Mouse (Mus musculus) kidney, adult 10 weeks (tissue): Measurements from ENCODE around the gene Ptchd3. TPM values are rescaled to one million over a fixed set of nuclear protein-coding genes. Genes with fewer than 3 reads are reported as not detected.

Experiments used
- polyA plus RNA-seq: library from polyadenylated mRNA; stranded (reverse); fragments of 350-450 nt; fragmentation: Illumina TruSeq; extraction: RNeasy Lipid Tissue Mini Kit (QIAGEN cat#74804); gene quantifications from one replicate; pipeline ENCODE4 v1.2.3, GENCODE M21; 2014; ENCODE audit warnings: low read depth, low replicate concordance

Ptchd3 gene
- polyA plus RNA-seq, result not detected

DNA sequence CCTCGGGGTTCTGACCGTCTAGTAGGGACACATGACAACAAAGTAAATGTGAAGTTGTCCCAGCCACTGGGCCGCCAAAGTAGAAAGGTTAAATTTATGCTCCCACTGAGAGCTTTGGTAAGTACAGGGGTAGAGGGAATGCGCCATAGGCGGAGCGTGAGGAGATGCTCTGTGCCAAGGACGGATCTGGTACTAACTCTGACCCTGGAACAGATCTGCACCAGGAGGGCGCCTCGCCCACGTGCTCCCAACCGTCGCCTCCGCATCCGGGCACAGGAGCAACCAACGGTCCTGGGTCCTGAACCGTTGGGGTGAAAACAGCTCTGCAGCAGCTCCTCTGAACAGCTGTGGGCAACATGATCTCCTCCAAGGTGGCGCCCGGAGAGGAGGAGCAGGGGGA, at the start of gene Ptchd3:
Gene Ptchd3 (plus strand): TSS at position 301 of the 400 bp plus-strand sequence.

Other genes with a start within 250 kb of the Ptchd3 start
- gene B3gntl1, start 157.1 kb upstream of the Ptchd3 start, polyA plus RNA-seq, result 1.0 TPM
- gene Metrnl, start 128.7 kb upstream of the Ptchd3 start, polyA plus RNA-seq, result 5.0 TPM